Mouse (Mus musculus): ENCODE data around the gene Nwd1.

Nwd1 gene

GRCm38 (mm10) chr8:72758310-72758709 is 111.8 kb downstream of the Nwd1 start:
- no peak for ATAC-seq (ENCODE audit: insufficient number of reproducible peaks, low FRiP score, low TSS enrichment)

GRCm38 (mm10) chr8:72760216-72760615 is 113.7 kb downstream of the Nwd1 start:
- no peak for ATAC-seq (ENCODE audit: insufficient number of reproducible peaks, low FRiP score, low TSS enrichment)

GRCm38 (mm10) chr8:72761322-72762051 is 115.0 kb downstream of the Nwd1 start, which contains the start of gene F2rl3:
Gene F2rl3 (plus strand): TSS chr8:72761880.
- ATAC-seq (ENCODE audit: insufficient number of reproducible peaks, low FRiP score, low TSS enrichment): no peak

- no peak for ATAC-seq (ENCODE audit: insufficient number of reproducible peaks, low FRiP score, low TSS enrichment)
These were observed 115.8 kb downstream of the Nwd1 start for GRCm38 (mm10) chr8:72762306-72762705.

- no peak for ATAC-seq (ENCODE audit: insufficient number of reproducible peaks, low FRiP score, low TSS enrichment)
These were observed 119.2 kb downstream of the Nwd1 start for GRCm38 (mm10) chr8:72765696-72766095.

- no peak for ATAC-seq (ENCODE audit: insufficient number of reproducible peaks, low FRiP score, low TSS enrichment)
These were observed 120.3 kb downstream of the Nwd1 start for GRCm38 (mm10) chr8:72766777-72767176.

Data from cerebellum, adult (tissue).